Mouse (Mus musculus): ENCODE data around the gene Gm16503.
"Not testable (repeated sequence)": the region's sequence is repeated elsewhere in the genome, so short reads cannot be mapped to it uniquely, and the experiment has no call there.

- not testable (repeated sequence) for TF ChIP-seq CTCF (IDR thresholded peaks at IDR 0.05; ENCODE audit: insufficient read depth, low read length); POLR2A (IDR thresholded peaks at IDR 0.05; ENCODE audit: borderline replicate concordance, extremely low read depth, low read depth, low read length)
Observed at GRCm38 (mm10) chr4:147558011-147558410, 18.0 kb downstream of the Gm16503 start.
